Mouse (Mus musculus): ENCODE measurements around the gene Vopp1. TPM values are rescaled to one million over a fixed set of nuclear protein-coding genes. Genes with fewer than 3 reads are reported as not detected.
A peak's percentile ranks its signal among the peaks of the same experiment; 100 is the strongest.
"Not testable (repeated sequence)": the region's sequence is repeated elsewhere in the genome, so short reads cannot be mapped to it uniquely, and the experiment has no call there.

The Vopp1 gene
- 1 to 10 TPM; 5.1 to 7.5 TPM for total RNA-seq (2021)
- long read RNA-seq, experiment 1, partial matches to known transcripts = 0 of 7 reads
- long read RNA-seq, experiment 1, other reads (novel, unspliced or antisense) = 3 of 7 reads
- long read RNA-seq, experiment 2, transcript Vopp1-201 (5 exons, 2,919 nt) = major isoform, 8 of 14 reads
- long read RNA-seq, experiment 2, partial matches to known transcripts = 0 of 14 reads
- long read RNA-seq, experiment 2, other reads (novel, unspliced or antisense) = 6 of 14 reads

GRCm38 (mm10) chr6:57824422-57825258 lies at the start of gene Vopp1:
Vopp1 (minus strand) TSS chr6:57825159.
- DNase-seq = peak; percentile 48

- no peak for DNase-seq
These were observed 34.4 kb upstream of the Vopp1 start for GRCm38 (mm10) chr6:57859043-57860042.

- DNase-seq = not testable (repeated sequence)
These were observed 26.2 kb upstream of the Vopp1 start for GRCm38 (mm10) chr6:57851177-57851576.

GRCm38 (mm10) chr6:57850286-57850685 lies 25.3 kb upstream of the Vopp1 start, which contains the start of gene Vmn1r21:
Vmn1r21 (minus strand) TSS chr6:57850343.
- DNase-seq = no peak

GRCm38 (mm10) chr6:57839693-57840408 lies 14.9 kb upstream of the Vopp1 start:
- no peak for DNase-seq

- DNase-seq = no peak
These were observed 328 bp upstream of the Vopp1 start for GRCm38 (mm10) chr6:57825259-57825715.

- DNase-seq = no peak
These were observed 1.5 kb downstream of the Vopp1 start for GRCm38 (mm10) chr6:57823461-57823860.

GRCm38 (mm10) chr6:57822648-57823410 lies 2.1 kb downstream of the Vopp1 start:
- DNase-seq = no peak

- DNase-seq = no peak
These were observed 10.5 kb downstream of the Vopp1 start for GRCm38 (mm10) chr6:57814436-57814940.

- no peak for DNase-seq
These were observed 12.9 kb downstream of the Vopp1 start for GRCm38 (mm10) chr6:57811748-57812730.

GRCm38 (mm10) chr6:57805218-57806069 lies 19.5 kb downstream of the Vopp1 start:
- no peak for DNase-seq

- no peak for DNase-seq
These were observed 21.8 kb downstream of the Vopp1 start for GRCm38 (mm10) chr6:57803130-57803529.

GRCm38 (mm10) chr6:57798986-57799385 lies 26.0 kb downstream of the Vopp1 start:
- DNase-seq = no peak

- no peak for DNase-seq
These were observed 28.0 kb downstream of the Vopp1 start for GRCm38 (mm10) chr6:57796853-57797423.

- DNase-seq = no peak
These were observed 29.1 kb downstream of the Vopp1 start for GRCm38 (mm10) chr6:57795835-57796234.

- DNase-seq = not testable (repeated sequence)
These were observed 32.1 kb downstream of the Vopp1 start for GRCm38 (mm10) chr6:57792821-57793220.

- DNase-seq = no peak
These were observed 34.4 kb downstream of the Vopp1 start for GRCm38 (mm10) chr6:57790542-57790941.

GRCm38 (mm10) chr6:57787376-57787775 lies 37.6 kb downstream of the Vopp1 start:
- no peak for DNase-seq
